Mouse (Mus musculus) midbrain, postnatal 0 days (tissue): ENCODE measurements at regions not wholly inside any gene's neighbourhood (a gene's known extent, or its start where the extent isn't known, plus 50 kb on each side); places are given as distances from the start of the nearest gene placed in this dataset.

Experiments
- ATAC-seq: fragments of 200-750 bp; cut with Nextera tagmentation; 2 replicates; pipeline ENCODE4 v1.8.0; 2017; ENCODE audit warnings: moderate number of reproducible peaks, mild to moderate bottlenecking, moderate TSS enrichment, moderate library complexity; ENCODE audit not compliant: low FRiP score
- DNase-seq: peaks from one replicate; pipeline ENCODE4 v3.0.0-alpha.2; 2015; ENCODE audit warnings: low spot score
- H3K27ac ChIP-seq: fragments of 300-500 bp; sonication (generic); 2 replicates; pipeline ENCODE4 v1.5.1; 2014; ENCODE audit warnings: low read depth, mild to moderate bottlenecking, low read length, mixed read lengths
- H3K27me3 ChIP-seq: fragments of 300-500 bp; sonication (generic); 2 replicates; pipeline ENCODE4 v1.6.1; 2014; ENCODE audit warnings: low read length, control low read depth, mixed read lengths; ENCODE audit not compliant: insufficient read depth
- H3K36me3 ChIP-seq: fragments of 300-500 bp; sonication (generic); 2 replicates; pipeline ENCODE4 v1.6.1; 2014; ENCODE audit warnings: low read length, control low read depth, mixed read lengths; ENCODE audit not compliant: insufficient read depth
- H3K4me1 ChIP-seq: fragments of 300-500 bp; sonication (generic); 2 replicates; pipeline ENCODE4 v1.6.1; 2014; ENCODE audit warnings: mild to moderate bottlenecking, control low read depth, antibody characterized with exemption, low read length, mixed read lengths; ENCODE audit not compliant: insufficient read depth
- H3K4me2 ChIP-seq: fragments of 300-500 bp; sonication (generic); 2 replicates; pipeline ENCODE4 v1.6.1; 2014; ENCODE audit warnings: low read depth, mild to moderate bottlenecking, low read length, mixed read lengths; ENCODE audit not compliant: poor library complexity, severe bottlenecking
- H3K4me3 ChIP-seq: fragments of 300-500 bp; sonication (generic); 2 replicates; pipeline ENCODE4 v1.5.1; 2014; ENCODE audit warnings: low read depth, mild to moderate bottlenecking, low read length, moderate library complexity
- H3K9ac ChIP-seq: fragments of 300-500 bp; sonication (generic); replicated peaks from 2 replicates; pipeline ENCODE4 v1.6.1; 2014; ENCODE audit warnings: mild to moderate bottlenecking, low read length, moderate library complexity, mixed read lengths; ENCODE audit not compliant: poor library complexity, severe bottlenecking
- H3K9me3 ChIP-seq: fragments of 300-500 bp; sonication (generic); 2 replicates; pipeline ENCODE4 v1.6.1; 2016; ENCODE audit warnings: low read length, control low read depth
- CTCF ChIP-seq: IDR thresholded peaks from 2 replicates; pipeline ENCODE4 v1.5.1; 2016; ENCODE audit warnings: antibody characterized with exemption, mild to moderate bottlenecking
- WGBS: fragments of 180-500 bp; shearing (Covaris S2); extraction: QIAGEN DNeasy Blood & Tissue Kit; methylation state at CpG from one replicate; pipeline ENCODE4 v1.1.7; 2014; 5-methylcytosine and 5-hydroxymethylcytosine counted together

GRCm38 (mm10) chr6:94818220-94818619 is 118.3 kb upstream of the Lrig1 start:
- Histone ChIP-seq H3K27ac (no peak overlapping the region), H3K4me3 (no peak overlapping the region), H3K36me3 (no peaks in the 10 kb centered on the region), H3K9me3 (no peaks in the 10 kb centered on the region), H3K4me1 (no peaks in the 10 kb centered on the region), H3K4me2 (no peak overlapping the region), H3K9ac (no peak overlapping the region), H3K27me3 (no peaks in the 10 kb centered on the region)
- no peak for TF ChIP-seq CTCF
- ATAC-seq (no peak), DNase-seq (no peak)
- 66% methylated on average over 6 of the region's 6 CpGs for WGBS

GRCm38 (mm10) chr6:94816161-94816560 is 116.2 kb upstream of the Lrig1 start:
- 76% methylated on average over 5 of the region's 5 CpGs for WGBS
- no peak overlapping the region for H3K9ac ChIP-seq
- H3K4me2 ChIP-seq, result no peak overlapping the region
- H3K4me3 ChIP-seq, result no peak overlapping the region
- H3K27me3 ChIP-seq, result no peaks in the 10 kb centered on the region
- H3K4me1 ChIP-seq, result no peaks in the 10 kb centered on the region
- no peak for DNase-seq
- ATAC-seq, result no peak
- no peak overlapping the region for H3K27ac ChIP-seq
- no peaks in the 10 kb centered on the region for H3K36me3 ChIP-seq
- H3K9me3 ChIP-seq, result no peaks in the 10 kb centered on the region
- TF ChIP-seq CTCF, result no peak

- Histone ChIP-seq H3K9me3 (no peaks in the 10 kb centered on the region), H3K4me2 (no peak overlapping the region), H3K4me3 (no peak overlapping the region), H3K27ac (no peak overlapping the region), H3K9ac (no peak overlapping the region), H3K36me3 (no peaks in the 10 kb centered on the region), H3K27me3 (no peaks in the 10 kb centered on the region), H3K4me1 (no peaks in the 10 kb centered on the region)
- DNase-seq (no peak), ATAC-seq (no peak)
- 41% methylated on average over 3 of the region's 3 CpGs for WGBS
- no peak for TF ChIP-seq CTCF
These were observed 114.8 kb upstream of the Lrig1 start for GRCm38 (mm10) chr6:94814711-94815110.

GRCm38 (mm10) chr6:94813481-94814148 is 113.7 kb upstream of the Lrig1 start:
- ATAC-seq (no peak), DNase-seq (no peak)
- Histone ChIP-seq H3K9ac (no peak overlapping the region), H3K9me3 (no peaks in the 10 kb centered on the region), H3K4me3 (no peak overlapping the region), H3K36me3 (no peaks in the 10 kb centered on the region), H3K27ac (no peak overlapping the region), H3K4me1 (no peaks in the 10 kb centered on the region), H3K27me3 (no peaks in the 10 kb centered on the region), H3K4me2 (no peak overlapping the region)
- no peak for TF ChIP-seq CTCF
- WGBS, result 38% methylated on average over 7 of the region's 7 CpGs

DNA sequence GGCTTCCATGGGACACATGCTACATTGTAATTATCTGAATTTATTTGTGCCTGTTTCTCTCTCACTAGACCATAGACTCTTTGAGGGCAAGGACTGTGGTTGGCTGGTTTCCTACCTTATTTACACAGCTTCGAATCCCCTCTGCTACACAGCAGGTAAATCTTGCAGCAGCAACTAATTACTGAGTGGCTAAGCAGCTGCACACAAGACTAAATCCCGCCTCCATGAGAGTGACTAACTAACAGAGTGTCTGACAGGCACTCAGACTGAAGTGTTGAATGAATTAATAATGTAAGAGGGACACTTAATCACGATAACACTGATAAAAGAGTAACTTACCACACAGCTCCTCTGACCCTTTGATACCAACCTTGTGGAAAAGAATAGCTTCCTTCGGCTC is 111.9 kb upstream of the Lrig1 start:
- H3K9me3 ChIP-seq, result no peaks in the 10 kb centered on the region
- no peaks in the 10 kb centered on the region for H3K4me1 ChIP-seq
- ATAC-seq, result no peak
- H3K27me3 ChIP-seq, result no peaks in the 10 kb centered on the region
- H3K9ac ChIP-seq, result no peak overlapping the region
- DNase-seq, result no peak
- H3K27ac ChIP-seq, result no peak overlapping the region
- H3K36me3 ChIP-seq, result no peaks in the 10 kb centered on the region
- TF ChIP-seq CTCF, result no peak
- no peak overlapping the region for H3K4me2 ChIP-seq
- H3K4me3 ChIP-seq, result no peak overlapping the region
- 15% methylated on average over 4 of the region's 4 CpGs for WGBS

- Histone ChIP-seq H3K9me3 (no peaks in the 10 kb centered on the region), H3K27me3 (no peaks in the 10 kb centered on the region), H3K4me1 (no peaks in the 10 kb centered on the region), H3K27ac (no peak overlapping the region), H3K36me3 (no peaks in the 10 kb centered on the region), H3K9ac (no peak overlapping the region), H3K4me2 (no peak overlapping the region), H3K4me3 (no peak overlapping the region)
- DNase-seq, result no peak
- no peak for ATAC-seq
- 80% methylated on average over 6 of the region's 6 CpGs for WGBS
- no peak for TF ChIP-seq CTCF
These were observed 107.3 kb upstream of the Lrig1 start for GRCm38 (mm10) chr6:94807216-94807615.
